Mouse (Mus musculus) hindbrain, embryonic 11.5 days (tissue): ENCODE results near the gene Shc4. TPM values are rescaled to one million over a fixed set of nuclear protein-coding genes. Genes with fewer than 3 reads are reported as not detected.

Experiments used
- ATAC-seq: fragments of 200-750 bp; cut with Nextera tagmentation; 2 replicates; pipeline ENCODE4 v1.8.0; 2017; ENCODE audit warnings: mild to moderate bottlenecking, moderate TSS enrichment, moderate library complexity; ENCODE audit not compliant: low FRiP score
- DNase-seq: peaks from one replicate; pipeline ENCODE4 v3.0.0-alpha.2; 2015; ENCODE audit warnings: low spot score
- H3K27ac ChIP-seq: fragments of 300-500 bp; sonication (generic); 2 replicates; pipeline ENCODE4 v1.5.1; 2014; ENCODE audit warnings: mild to moderate bottlenecking, low read depth, low read length
- H3K27me3 ChIP-seq: fragments of 300-500 bp; sonication (generic); 2 replicates; pipeline ENCODE4 v1.6.1; 2014; ENCODE audit warnings: mild to moderate bottlenecking, low read length, moderate library complexity, mixed read lengths; ENCODE audit not compliant: control insufficient read depth, insufficient read depth
- H3K36me3 ChIP-seq: fragments of 300-500 bp; sonication (generic); 2 replicates; pipeline ENCODE4 v1.6.1; 2014; ENCODE audit warnings: mild to moderate bottlenecking, low read length, moderate library complexity, mixed read lengths; ENCODE audit not compliant: control insufficient read depth, insufficient read depth
- H3K4me1 ChIP-seq: fragments of 300-500 bp; sonication (generic); replicated peaks from 2 replicates; pipeline ENCODE4 v1.6.1; 2014; ENCODE audit warnings: low read length, mixed read lengths; ENCODE audit not compliant: control insufficient read depth, insufficient read depth
- H3K4me2 ChIP-seq: fragments of 300-500 bp; sonication (generic); replicated peaks from 2 replicates; pipeline ENCODE4 v1.6.1; 2014; ENCODE audit warnings: mild to moderate bottlenecking, low read depth, low read length
- H3K4me3 ChIP-seq: fragments of 300-500 bp; sonication (generic); 2 replicates; pipeline ENCODE4 v1.5.1; 2014; ENCODE audit warnings: low read depth, low read length
- H3K9ac ChIP-seq: fragments of 300-500 bp; sonication (generic); 2 replicates; pipeline ENCODE4 v1.6.1; 2014; ENCODE audit warnings: low read depth, low read length
- H3K9me3 ChIP-seq: fragments of 300-500 bp; sonication (generic); 2 replicates; pipeline ENCODE4 v1.6.1; 2016; ENCODE audit warnings: low read length; ENCODE audit not compliant: control insufficient read depth
- WGBS: fragments of 180-500 bp; shearing (Covaris S2); extraction: QIAGEN DNeasy Blood & Tissue Kit; methylation state at CpG from one replicate; pipeline ENCODE4 v1.1.7; 2014; 5-methylcytosine and 5-hydroxymethylcytosine counted together
- polyA plus RNA-seq: library from polyadenylated mRNA; unstranded; fragments of >200 nt; fragmentation: Nextera tagmentation; extraction: Ambion mirVana; gene quantifications from 2 replicates; pipeline ENCODE4 v1.2.1, GENCODE M21; 2014

Shc4 gene
- polyA plus RNA-seq, 1 experiment from 2014 or later: 1.8 TPM

- H3K4me2 ChIP-seq: peak overlapping the region; percentile 52
- 8% methylated on average over 35 of the region's 35 CpGs for WGBS
- ATAC-seq: peak; percentile 96
Measured at GRCm38 (mm10) chr2:125731763-125732560, 8.0 kb upstream of the Shc4 start.

GRCm38 (mm10) chr2:125724546-125725114 lies 682 bp upstream of the Shc4 start:
- H3K4me2 ChIP-seq: peak overlapping the region; percentile 100
- H3K36me3 ChIP-seq: no peaks in the 10 kb centered on the region
- ATAC-seq: peak; percentile 66
- WGBS: under 1% methylated on average over 16 of the region's 16 CpGs
- H3K27ac ChIP-seq: no peak overlapping the region
- peaks cover 2% of the 10 kb centered on the region; the same call in 1 of the 2 replicates for H3K4me1 ChIP-seq
- H3K9ac ChIP-seq: 0 out of 2 replicates have a peak overlapping the region, but pooled peaks have one; percentile 2
- peak; percentile 56 for DNase-seq
- no peaks in the 10 kb centered on the region for H3K9me3 ChIP-seq
- H3K4me3 ChIP-seq: peak overlapping the region; percentile 44
- peaks cover 24% of the 10 kb centered on the region for H3K27me3 ChIP-seq

More at GRCm38 (mm10) chr2:125731763-125732560, 8.0 kb upstream of the Shc4 start:
- peak overlapping the region; percentile 39 for H3K4me3 ChIP-seq
- H3K27ac ChIP-seq: peak overlapping the region; percentile 87
- H3K4me1 ChIP-seq: 0 out of 2 replicates have a peak, but pooled peaks cover 2% of the 10 kb centered on the region
- DNase-seq: peak; percentile 99
- peak overlapping the region; percentile 88 for H3K9ac ChIP-seq
- H3K36me3 ChIP-seq: no peaks in the 10 kb centered on the region
- H3K9me3 ChIP-seq: no peaks in the 10 kb centered on the region
- no peaks in the 10 kb centered on the region for H3K27me3 ChIP-seq

GRCm38 (mm10) chr2:125723408-125724085 lies 401 bp downstream of the Shc4 start:
- H3K4me3 ChIP-seq: peak overlapping the region; percentile 44
- no peak overlapping the region for H3K27ac ChIP-seq
- WGBS: 0% methylated on average over 33 of the region's 34 CpGs
- H3K27me3 ChIP-seq: peaks cover 24% of the 10 kb centered on the region
- peak overlapping the region; percentile 100 for H3K4me2 ChIP-seq
- peak overlapping the region; percentile 58 for H3K9ac ChIP-seq
- DNase-seq (peak; percentile 73), ATAC-seq (peak; percentile 86)
- no peaks in the 10 kb centered on the region for H3K9me3 ChIP-seq
- no peaks in the 10 kb centered on the region for H3K36me3 ChIP-seq
- peaks cover 2% of the 10 kb centered on the region; the same call in 1 of the 2 replicates for H3K4me1 ChIP-seq

- H3K9me3 ChIP-seq: no peaks in the 10 kb centered on the region
- peak overlapping the region; percentile 44 for H3K4me3 ChIP-seq
- H3K36me3 ChIP-seq: no peaks in the 10 kb centered on the region
- H3K9ac ChIP-seq: peak overlapping the region; percentile 58; the same call in 1 of the 2 replicates
- peak overlapping the region; percentile 100 for H3K4me2 ChIP-seq
- DNase-seq: peak; percentile 45
- ATAC-seq: peak; percentile 3; the same call in 1 of the 2 replicates
- under 1% methylated on average over 18 of the region's 18 CpGs for WGBS
- H3K27me3 ChIP-seq: peaks cover 24% of the 10 kb centered on the region
- peaks cover 2% of the 10 kb centered on the region; the same call in 1 of the 2 replicates for H3K4me1 ChIP-seq
- H3K27ac ChIP-seq: no peak overlapping the region
Measured at GRCm38 (mm10) chr2:125723086-125723407, 901 bp downstream of the Shc4 start.

- 85% methylated on average over 8 of the region's 8 CpGs for WGBS
- peaks cover 2% of the 10 kb centered on the region for H3K27me3 ChIP-seq
- H3K36me3 ChIP-seq: no peaks in the 10 kb centered on the region
- H3K4me2 ChIP-seq: no peak overlapping the region
- no peaks in the 10 kb centered on the region for H3K4me1 ChIP-seq
- DNase-seq: no peak
- no peak for ATAC-seq
- H3K9ac ChIP-seq: no peak overlapping the region
- H3K4me3 ChIP-seq: no peak overlapping the region
- no peaks in the 10 kb centered on the region for H3K9me3 ChIP-seq
- no peak overlapping the region for H3K27ac ChIP-seq
Measured at GRCm38 (mm10) chr2:125716599-125716998, 7.3 kb downstream of the Shc4 start.

- Histone ChIP-seq H3K4me3 (no peak overlapping the region), H3K36me3 (no peaks in the 10 kb centered on the region), H3K9me3 (no peaks in the 10 kb centered on the region), H3K27me3 (no peaks in the 10 kb centered on the region), H3K9ac (no peak overlapping the region), H3K27ac (no peak overlapping the region), H3K4me1 (no peaks in the 10 kb centered on the region), H3K4me2 (no peak overlapping the region)
- 81% methylated on average over 5 of the region's 5 CpGs for WGBS
- DNase-seq (no peak), ATAC-seq (no peak)
Measured at GRCm38 (mm10) chr2:125706510-125706921, 17.4 kb downstream of the Shc4 start.

- Histone ChIP-seq H3K4me1 (no peaks in the 10 kb centered on the region), H3K9me3 (no peaks in the 10 kb centered on the region), H3K4me2 (no peak overlapping the region), H3K27me3 (no peaks in the 10 kb centered on the region), H3K36me3 (no peaks in the 10 kb centered on the region), H3K4me3 (no peak overlapping the region), H3K27ac (no peak overlapping the region), H3K9ac (no peak overlapping the region)
- WGBS: 31% methylated on average over 12 of the region's 12 CpGs
- ATAC-seq (peak; percentile 89), DNase-seq (peak; percentile 58)
Measured at GRCm38 (mm10) chr2:125704907-125705631, 18.9 kb downstream of the Shc4 start.

GRCm38 (mm10) chr2:125702851-125703250 lies 21.1 kb downstream of the Shc4 start:
- no peak for ATAC-seq
- Histone ChIP-seq H3K36me3 (no peaks in the 10 kb centered on the region), H3K27ac (no peak overlapping the region), H3K4me1 (no peaks in the 10 kb centered on the region), H3K9me3 (no peaks in the 10 kb centered on the region), H3K4me2 (no peak overlapping the region), H3K4me3 (no peak overlapping the region), H3K9ac (no peak overlapping the region), H3K27me3 (no peaks in the 10 kb centered on the region)
- no peak for DNase-seq
- WGBS: 88% methylated on average over 2 of the region's 2 CpGs
